Mouse (Mus musculus): ENCODE data around the gene Kazald1.

Gene Kazald1

DNA sequence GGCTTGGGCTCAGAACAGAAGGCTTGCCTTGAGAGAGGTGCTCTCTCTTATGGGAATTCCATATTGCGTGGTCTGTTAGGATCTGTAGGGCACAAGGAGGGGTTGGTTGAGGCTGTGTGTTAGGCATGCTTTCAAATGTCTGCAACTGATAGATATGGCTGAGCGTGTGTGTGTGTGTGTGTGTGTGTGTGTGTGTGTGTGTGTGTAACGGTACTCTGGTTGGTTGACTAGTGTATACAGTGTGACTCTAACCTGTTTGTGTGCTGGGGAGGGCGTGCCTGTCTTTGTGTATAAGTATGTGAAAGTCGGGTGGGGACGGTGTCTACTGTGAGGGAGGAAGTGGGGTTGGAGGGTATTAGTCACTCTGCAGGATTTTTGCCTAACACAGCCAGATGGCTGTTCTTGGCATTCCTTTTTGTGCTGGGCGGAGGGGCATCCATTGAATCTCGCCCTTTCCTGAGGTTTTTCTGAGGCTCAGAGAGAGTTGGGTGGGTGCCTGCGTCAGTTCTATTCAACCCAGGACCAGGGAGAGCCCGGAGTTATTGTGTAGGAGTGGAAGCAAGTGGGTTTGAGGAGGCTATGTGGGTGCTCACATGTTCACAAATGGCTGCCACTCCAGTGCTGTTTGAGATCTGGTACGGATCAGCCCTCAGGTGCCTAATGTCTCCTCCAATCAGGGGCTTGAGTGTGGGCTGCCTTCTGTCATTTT is 27.0 kb upstream of the Kazald1 start:
- no peak for DNase-seq (ENCODE audit: low spot score in 2 of 2)

DNA sequence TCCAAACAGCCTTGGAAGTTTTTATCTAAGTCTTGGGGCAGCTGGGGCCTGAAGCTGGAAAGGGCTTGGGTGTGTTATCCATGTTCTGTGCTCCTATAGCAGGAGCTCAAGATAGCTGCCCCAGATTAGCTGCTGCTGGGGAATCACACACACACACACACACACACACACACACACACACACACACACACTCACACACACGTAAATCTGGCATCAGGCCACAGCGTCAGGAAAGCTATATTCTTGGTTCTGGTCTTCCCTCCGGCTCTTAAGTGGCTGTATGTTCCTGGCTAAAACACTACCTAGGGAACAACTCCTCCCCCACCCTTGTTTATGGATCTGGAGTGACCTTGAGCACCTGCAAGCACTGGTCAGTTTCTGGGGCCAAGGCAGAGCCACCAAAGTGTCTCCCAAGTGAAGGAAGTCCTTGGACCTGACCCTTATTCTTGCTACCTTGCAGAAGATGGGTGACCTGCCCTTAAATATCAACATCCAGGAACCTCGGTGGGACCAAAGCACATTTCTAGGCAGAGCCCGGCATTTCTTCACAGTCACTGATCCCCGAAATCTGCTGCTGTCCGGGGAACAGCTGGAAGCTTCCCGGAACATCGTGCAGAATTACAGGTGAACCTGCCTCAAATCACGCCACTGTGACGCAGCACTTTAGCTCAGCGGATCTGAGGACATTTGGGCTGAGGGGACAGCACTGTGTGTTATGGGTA is 26.2 kb upstream of the Kazald1 start:
- DNase-seq (ENCODE audit: low spot score in 2 of 2), result no peak

DNA sequence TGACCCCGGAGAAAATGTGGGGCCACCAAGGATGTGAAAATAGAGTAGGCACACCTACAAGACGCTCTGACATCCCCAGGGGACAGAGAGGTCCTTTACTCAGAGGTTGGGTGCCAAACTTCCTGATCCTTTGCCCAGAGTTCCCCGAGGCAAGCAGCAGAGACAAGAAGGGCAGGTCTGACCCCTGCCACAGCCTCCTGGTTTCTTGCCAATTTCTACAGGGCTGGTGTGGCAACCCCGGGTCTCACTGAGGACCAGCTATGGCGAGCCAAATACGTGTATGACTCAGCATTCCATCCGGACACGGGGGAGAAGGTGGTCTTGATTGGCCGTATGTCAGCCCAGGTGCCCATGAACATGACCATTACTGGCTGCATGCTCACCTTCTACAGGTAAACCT is 25.5 kb upstream of the Kazald1 start:
- no peak for DNase-seq (ENCODE audit: low spot score in 2 of 2)

DNA sequence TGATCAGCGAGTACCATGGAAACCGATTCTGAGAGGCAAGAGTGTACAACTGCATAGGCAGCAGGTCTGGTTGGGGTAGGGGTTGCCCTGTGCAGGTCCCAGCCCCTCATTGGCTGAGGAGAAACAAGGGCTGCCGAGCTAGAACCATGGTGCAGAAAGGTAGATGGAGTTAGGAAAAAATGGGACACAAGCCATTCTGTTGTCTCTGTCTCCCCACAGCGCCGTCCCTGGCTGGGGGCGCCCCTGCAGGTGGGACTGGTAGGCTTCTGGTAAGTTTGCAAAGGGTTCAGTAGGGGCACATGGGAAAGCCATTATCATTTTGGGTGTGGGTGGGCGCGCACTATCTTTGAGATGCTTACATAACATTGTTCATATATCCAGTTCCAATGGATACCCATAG is 21.6 kb upstream of the Kazald1 start:
- DNase-seq (ENCODE audit: low spot score in 2 of 2), result no peak

DNA sequence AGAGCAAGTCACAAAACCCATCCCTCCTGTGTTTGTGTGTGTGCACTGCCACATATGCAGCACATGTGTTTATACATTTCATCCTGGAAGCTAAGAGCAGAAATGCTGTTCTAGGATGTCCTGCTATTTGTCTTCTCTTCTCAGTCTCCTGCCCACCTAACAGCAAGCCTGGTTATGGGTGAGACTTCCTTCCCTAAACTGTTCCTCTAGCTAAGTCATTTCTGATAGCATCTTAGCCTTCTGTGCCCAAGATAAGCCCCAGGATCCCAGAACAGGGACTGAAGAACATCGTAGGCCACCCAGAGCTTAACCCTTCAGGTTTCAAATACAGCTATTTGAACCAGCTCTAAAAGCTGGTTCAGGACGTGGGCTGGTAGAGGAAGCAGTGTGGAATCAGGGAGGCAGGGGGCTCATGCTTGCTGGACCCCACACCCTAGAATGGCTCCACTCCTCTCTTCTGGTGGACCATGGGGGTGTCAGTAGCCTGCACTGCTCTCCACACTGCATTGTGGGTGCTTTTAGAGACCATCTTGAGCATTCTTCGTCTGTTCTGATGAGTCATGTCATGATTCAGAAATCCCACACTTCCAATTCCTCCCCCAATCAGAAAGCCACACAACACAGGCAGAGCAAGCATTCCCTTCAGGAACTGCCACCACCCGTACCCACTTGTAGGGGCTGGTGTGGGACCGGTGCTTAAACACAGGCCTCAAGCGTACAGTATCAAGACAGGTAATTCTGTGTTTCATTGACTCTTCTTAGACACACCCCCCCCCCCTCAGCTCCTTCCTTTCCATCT is 19.9 kb upstream of the Kazald1 start:
- no peak for DNase-seq (ENCODE audit: low spot score in 2 of 2)

DNA sequence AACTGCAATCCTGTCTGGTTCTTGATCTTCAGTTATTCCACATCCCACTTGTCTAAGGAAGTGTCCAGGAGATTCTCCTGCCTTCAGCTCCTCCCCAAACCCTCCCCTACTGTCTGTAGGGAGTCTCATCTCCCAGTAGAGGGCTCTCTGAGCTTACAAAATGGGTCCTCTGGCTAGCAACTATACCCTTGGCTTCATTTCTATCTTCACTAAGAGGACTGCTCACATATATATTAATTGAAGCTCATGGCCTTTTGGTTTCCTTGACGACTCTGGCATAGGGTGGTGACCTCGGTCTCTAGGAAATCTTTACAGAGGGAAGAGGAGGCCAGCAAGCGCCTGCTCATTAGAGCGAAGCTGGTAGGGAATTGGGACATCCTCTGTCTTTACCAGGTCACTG is 18.7 kb upstream of the Kazald1 start:
- DNase-seq (ENCODE audit: low spot score in 2 of 2), result no peak

DNA sequence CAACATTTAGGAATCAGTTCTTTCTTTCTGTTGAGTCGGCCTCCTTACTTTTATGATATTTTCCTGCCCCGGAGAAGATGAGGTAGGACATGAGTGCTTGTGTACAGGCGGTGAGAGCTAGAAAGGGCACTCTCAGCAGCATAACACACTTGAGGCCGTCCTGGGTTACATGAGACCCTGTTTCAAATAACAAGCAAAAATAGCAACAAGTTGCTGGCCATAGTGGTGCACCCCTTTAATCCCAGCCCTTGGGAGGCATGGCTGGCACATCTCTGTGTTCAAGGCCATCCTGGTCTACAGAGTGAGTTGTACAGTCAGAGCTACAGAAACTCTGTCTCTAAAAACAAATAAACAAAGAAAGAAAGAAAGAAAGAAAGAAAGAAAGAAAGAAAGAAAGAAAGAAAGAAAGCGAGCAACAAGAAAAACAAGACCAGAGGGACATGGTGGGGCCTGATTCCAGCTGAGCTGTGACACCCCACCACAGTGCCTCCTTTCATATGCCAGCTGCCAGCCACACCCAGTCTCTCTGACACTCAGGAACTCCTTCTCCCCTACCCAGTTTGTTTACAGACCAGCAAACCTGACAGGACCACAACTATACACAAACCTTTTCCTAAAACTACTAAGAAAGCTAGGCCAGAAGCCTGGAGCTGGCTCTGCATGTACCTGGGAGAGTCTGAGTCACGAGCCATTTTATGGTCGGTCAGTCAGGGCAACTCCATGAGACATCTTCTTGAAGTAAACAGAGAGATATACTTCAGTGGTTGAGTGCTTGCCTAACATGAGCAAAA is 17.9 kb upstream of the Kazald1 start:
- DNase-seq (ENCODE audit: low spot score in 2 of 2), result no peak

DNA sequence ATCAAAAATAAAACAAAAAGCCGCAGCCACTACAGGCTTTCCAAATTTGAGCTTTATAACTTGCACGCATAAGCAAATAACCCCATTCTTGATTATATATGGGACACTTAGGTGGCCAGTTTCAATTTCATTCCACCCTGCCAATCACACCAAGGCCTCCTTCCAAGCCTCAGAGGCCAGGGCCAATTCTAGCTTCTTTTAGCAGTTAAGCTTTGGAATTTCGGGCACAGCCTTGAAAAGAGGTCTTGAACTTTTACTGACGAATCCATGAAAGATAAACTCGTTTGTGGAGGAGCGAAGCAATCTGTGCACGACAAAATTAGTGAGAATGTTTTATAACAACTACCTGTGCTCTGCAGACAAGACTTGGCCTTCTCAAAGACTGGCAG is 17.3 kb upstream of the Kazald1 start:
- no peak for DNase-seq (ENCODE audit: low spot score in 2 of 2)

DNA sequence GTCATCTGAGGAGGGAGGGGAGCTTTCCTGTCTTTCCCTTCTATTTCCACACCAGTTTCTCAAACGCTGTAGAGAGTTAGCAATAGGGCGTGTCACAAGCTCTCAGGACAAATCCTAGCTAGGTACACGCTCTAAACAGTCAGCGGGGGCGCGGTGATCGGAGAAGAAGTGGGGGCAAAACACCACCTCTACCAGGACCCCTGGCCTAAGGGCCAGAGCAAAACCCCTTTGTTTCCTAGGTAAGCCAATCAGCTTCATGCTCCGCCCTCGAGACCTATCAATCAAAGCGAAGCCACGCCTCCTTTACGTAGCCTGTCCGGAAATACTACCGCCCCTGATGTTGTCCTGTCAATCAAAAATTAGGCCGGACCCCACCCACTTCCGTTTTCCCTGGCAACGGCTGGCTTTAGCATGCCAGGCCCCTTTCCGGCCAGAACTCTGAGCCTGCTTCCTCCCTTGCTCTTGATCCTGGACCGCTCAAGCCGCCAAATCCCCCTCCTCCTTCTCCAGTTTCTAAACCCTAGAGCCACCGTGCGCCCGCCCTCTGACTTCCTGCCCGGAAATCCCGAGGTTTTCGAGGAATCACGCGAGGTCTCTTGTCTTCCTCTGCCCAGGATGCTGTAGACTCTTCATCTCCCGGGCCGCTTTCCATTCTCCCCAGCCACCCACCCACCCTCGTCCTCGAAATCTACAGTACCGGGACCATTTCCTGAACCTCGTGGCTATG is 16.8 kb upstream of the Kazald1 start:
- peak; percentile 78 to 87 for DNase-seq (ENCODE audit: low spot score in 2 of 2)

DNA sequence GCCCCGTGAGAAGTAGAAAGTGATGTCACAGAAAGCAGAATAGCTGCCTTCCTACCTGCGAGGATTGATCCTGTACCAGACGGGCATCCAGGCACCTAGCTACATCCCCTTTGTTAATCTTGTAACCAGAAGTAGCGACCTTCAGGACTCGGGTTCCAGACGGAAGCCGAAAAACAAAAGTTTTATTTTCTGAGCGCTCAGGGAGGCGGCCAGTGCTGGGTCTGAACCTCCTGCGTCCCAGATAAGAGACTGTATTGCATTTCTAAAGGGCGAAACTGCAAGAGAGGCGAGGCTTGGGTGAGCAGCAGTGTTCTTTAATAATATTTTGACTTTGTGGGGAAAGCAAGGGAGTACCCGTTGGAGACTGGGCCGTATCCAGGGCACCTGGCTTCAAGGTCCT is 16.2 kb upstream of the Kazald1 start:
- no peak for DNase-seq (ENCODE audit: low spot score in 2 of 2)

DNA sequence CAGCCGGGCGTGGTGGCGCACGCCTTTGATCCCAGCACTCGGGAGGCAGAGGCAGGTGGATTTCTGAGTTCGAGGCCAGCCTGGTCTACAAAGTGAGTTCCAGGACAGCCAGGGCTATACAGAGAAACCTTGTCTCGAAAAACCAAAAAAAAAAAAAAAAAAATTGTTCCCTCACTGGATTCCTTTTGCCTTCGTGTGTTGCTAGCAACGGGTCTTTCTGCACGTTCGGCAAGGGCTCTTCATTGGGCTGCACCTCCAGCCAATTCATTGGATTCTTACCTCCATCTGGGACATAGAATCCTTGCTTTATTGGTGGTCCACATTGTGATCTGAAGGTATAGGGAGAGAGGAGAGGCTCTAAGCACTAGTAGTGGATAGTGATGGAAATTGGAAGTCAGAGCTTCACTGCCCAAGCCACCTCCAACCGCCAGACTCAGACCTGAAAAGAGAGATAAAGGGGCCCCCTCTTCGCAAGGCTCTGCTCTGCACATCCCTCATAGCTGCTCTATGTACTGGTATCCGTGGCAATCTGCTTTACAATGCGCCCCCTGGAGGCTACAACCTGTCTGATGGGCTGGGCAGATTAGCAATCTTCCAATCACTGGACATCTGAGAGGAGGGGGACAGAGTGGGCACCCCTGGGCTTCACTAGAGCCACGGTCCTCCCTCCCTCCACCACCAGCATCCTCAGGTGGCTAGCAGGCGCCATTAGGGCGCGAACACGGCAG is 11.3 kb upstream of the Kazald1 start:
- DNase-seq (ENCODE audit: low spot score in 2 of 2), result peak in 1 of 2 experiments; percentile 49

DNA sequence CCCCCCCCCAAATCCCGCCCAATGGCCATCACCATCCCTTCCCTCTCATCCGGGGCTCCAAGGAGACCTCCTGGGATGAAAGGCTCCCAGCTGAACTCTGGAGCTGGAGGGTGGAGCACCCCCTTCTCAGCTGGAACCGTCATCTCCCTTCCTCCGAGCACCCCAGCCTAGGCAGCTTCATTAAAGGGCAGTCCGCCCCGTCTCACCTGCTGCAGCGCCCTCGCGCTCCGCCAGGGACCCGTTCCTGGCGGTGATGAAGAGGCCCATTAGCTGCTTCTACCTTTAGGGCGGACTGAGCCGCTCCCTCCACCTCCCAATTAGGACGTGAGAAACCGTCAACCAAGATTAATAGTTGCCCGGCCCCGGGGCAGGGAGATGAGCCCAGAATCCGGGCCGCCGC is 9.8 kb upstream of the Kazald1 start:
- no peak for DNase-seq (ENCODE audit: low spot score in 2 of 2)

DNA sequence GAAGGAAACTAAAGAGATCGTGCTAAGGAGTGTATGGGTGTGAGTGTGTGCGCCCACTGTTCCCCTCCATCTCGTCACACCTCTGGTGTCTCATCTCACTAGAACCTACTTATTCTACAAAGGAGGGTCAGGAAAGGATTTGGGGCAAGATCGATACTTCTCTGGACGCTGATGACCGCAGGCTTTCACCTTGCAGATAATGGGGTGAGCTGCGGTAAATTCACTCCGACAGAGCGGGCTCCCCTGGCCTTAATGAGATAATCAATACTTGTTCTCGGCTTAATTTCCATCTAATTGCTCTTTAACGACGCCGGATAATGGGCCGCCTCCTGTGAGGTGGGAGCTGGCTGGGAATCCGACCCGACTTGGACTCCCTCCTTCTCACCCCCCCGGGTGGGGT is 7.9 kb upstream of the Kazald1 start:
- no peak for DNase-seq (ENCODE audit: low spot score in 2 of 2)

DNA sequence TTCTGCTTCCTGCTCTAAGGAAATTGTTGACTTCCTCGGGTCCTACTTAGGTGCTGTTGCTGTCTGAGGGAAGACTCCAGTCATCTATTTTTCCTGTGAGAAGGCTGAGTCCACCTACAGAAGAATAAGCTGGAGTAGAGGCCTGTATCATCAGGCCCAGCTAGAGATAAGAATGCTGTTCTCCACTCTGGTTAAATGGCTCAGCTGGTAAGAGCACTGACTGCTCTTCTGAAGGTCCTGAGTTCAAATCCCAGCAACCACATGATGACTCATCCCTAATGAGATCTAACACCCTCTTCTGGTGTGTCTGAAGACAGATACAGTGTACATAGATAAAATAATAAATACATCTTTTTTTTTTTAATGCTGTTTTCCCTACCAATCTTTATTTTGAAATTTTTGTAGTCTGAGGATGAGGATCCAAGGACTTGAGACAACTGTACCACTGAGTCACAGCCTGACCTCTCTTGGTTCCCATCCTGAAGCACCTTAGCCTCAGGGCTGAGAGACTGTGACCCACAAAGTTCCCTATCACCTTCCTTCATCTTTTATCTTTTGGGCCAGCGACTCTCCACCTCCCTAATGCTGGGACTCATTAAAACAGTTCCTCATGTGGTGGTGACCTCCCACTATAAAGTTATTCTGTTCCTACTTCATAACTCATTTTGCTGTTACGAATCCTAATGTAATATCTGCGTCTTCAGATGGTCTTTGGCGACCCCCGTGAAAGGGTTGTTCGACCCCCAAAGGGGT is 7.1 kb upstream of the Kazald1 start:
- DNase-seq (ENCODE audit: low spot score in 2 of 2), result no peak

DNA sequence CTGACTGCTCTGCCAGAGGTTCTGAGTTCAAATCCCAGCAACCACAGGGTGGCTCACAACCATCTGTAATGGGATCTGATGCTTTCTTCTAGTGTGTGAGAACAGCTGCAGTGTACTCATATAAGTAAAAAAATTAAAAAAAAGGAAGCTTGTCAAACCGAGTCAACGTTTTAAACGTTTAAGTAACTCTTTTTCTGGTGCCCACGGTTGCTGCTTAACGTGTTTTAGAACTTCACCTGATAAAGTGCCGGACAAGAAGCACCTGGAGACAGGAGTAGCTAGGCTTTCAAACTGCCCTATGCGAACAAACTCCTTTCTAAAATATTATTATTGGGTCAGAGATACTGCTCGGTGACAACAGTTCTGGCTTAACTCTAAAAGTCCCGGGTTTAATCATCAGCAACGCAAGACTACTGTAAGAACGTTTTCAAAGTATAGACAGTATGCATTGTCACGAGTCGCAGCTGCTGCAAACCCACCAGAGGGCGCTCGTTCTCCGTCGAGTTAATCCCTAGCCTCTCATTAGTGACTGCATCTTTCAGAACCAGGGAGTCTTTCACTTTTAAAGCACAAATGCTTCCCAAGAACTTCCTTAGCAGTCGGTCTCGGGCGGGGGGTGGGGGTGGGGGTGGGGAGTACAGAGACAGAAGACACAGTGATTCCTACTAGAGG is 1.0 kb upstream of the Kazald1 start:
- peak; percentile 83 to 91 for DNase-seq (ENCODE audit: low spot score in 2 of 2)

DNA sequence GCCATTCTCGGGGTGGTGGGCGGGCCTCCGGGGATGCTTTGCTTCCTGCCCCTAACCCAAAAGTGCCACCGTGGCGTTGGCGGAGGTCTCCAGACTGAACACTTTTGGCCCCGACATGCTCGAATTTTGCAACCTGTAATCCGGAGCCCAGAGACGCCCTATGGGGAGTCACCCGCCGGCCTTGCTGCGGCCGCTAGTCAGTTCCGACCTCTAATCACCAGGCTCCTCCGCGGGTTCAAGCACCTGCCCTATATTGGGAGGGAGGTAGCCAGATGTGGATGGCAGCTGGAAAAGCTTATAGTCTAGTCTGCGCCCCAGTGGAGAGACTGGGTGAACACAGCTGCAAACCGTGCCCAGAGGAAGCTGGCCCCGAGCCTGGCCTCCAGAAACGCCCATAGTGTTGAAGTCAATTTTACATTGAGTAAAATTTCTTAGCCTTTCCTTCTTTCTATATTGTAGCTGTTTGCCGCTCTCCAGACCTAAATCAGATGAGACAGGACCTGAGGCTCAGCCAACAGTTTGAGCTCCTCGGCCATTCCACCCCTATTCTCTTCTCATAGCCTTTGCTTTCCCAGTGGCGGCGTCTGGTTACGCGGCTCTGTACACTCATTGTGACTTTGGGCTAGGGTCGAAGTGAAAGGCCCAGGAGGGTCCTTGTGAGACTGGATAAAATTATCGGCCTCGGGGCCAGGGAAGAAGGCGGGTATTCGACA is 438 bp downstream of the Kazald1 start:
- no peak for DNase-seq (ENCODE audit: low spot score in 2 of 2)

DNA sequence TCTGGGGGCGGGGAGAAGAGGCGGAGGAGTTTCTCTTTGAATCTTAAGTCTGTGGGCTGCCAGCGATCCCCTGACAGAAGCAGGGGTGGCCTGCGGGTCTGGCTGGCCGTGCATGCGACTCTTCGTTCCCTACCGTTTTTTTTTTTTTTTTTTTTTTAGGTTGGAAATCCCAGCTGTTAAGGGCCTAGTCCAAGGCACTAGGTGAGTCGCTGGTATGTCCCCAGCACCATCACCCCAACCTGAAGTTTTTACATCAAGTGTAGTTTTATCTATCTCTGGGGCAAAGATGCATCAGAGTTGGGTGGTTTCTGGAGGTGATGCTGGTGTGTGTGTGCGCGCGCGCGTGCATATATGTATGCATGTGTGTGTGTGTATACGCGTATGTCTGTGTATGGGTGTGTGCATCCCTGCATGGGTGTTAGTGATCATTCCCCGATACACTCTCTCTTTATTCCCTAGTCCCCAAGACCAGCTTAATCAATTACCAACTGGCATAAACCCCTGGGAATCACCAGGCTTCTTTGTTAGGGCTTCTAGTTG is 1.1 kb downstream of the Kazald1 start:
- DNase-seq (ENCODE audit: low spot score in 2 of 2), result no peak

Data from spleen, postnatal 14 days (tissue).